Mouse (Mus musculus): Measurements from ENCODE around the gene Unc45b.
"Not testable (repeated sequence)": the region's sequence is repeated elsewhere in the genome, so short reads cannot be mapped to it uniquely, and the experiment has no call there.

The Unc45b gene

GRCm38 (mm10) chr11:82899720-82900119 is 10.6 kb upstream of the Unc45b start:
- DNase-seq, result no peak

GRCm38 (mm10) chr11:82901606-82902310 is 8.6 kb upstream of the Unc45b start:
- peak; percentile 80 for DNase-seq

GRCm38 (mm10) chr11:82904952-82905351 is 5.4 kb upstream of the Unc45b start:
- DNase-seq, result no peak

- no peak for DNase-seq
Measured at GRCm38 (mm10) chr11:82905816-82906215, 4.5 kb upstream of the Unc45b start.

- peak; percentile 90 for DNase-seq
Measured at GRCm38 (mm10) chr11:82907651-82908607, 2.4 kb upstream of the Unc45b start, which contains the start of gene Nle1. Gene Nle1, minus strand, starts transcription at chr11:82908411.

GRCm38 (mm10) chr11:82908608-82908989 is 1.8 kb upstream of the Unc45b start:
- DNase-seq, result no peak

GRCm38 (mm10) chr11:82910679-82911389 is 484 bp downstream of the Unc45b start:
- DNase-seq, result no peak

GRCm38 (mm10) chr11:82914711-82915352 is 4.5 kb downstream of the Unc45b start:
- DNase-seq, result peak; percentile 54

- no peak for DNase-seq
Measured at GRCm38 (mm10) chr11:82920768-82921167, 10.4 kb downstream of the Unc45b start.

GRCm38 (mm10) chr11:82921691-82922090 is 11.3 kb downstream of the Unc45b start:
- DNase-seq, result no peak

- DNase-seq, result not testable (repeated sequence)
Measured at GRCm38 (mm10) chr11:82923910-82924309, 13.6 kb downstream of the Unc45b start.

- DNase-seq, result no peak
Measured at GRCm38 (mm10) chr11:82928897-82929632, 18.7 kb downstream of the Unc45b start.

- no peak for DNase-seq
Measured at GRCm38 (mm10) chr11:82929633-82929950, 19.2 kb downstream of the Unc45b start.

- DNase-seq, result not testable (repeated sequence)
Measured at GRCm38 (mm10) chr11:82930391-82930955, 20.1 kb downstream of the Unc45b start.

GRCm38 (mm10) chr11:82931161-82931560 is 20.8 kb downstream of the Unc45b start:
- DNase-seq, result not testable (repeated sequence)

- not testable (repeated sequence) for DNase-seq
Measured at GRCm38 (mm10) chr11:82931671-82932450, 21.5 kb downstream of the Unc45b start.

GRCm38 (mm10) chr11:82933186-82933585 is 22.8 kb downstream of the Unc45b start:
- no peak for DNase-seq

- DNase-seq, result no peak
Measured at GRCm38 (mm10) chr11:82943336-82943735, 33.0 kb downstream of the Unc45b start.

- no peak for DNase-seq
Measured at GRCm38 (mm10) chr11:82945636-82946035, 35.3 kb downstream of the Unc45b start.

GRCm38 (mm10) chr11:82947457-82947856 is 37.1 kb downstream of the Unc45b start:
- DNase-seq, result no peak

- no peak for DNase-seq
Measured at GRCm38 (mm10) chr11:82949036-82949435, 38.7 kb downstream of the Unc45b start.

Measured in cerebellum, adult 9-11 months (tissue).